Mouse (Mus musculus) thymus, adult 2 months (tissue): ENCODE measurements around the gene Recql.

Experiments used
- CTCF ChIP-seq: fragments of 200-500 bp; IDR thresholded peaks from 2 replicates; pipeline ENCODE4 v1.5.1; 2012; ENCODE audit warnings: mild to moderate bottlenecking, control low read depth, low read length, moderate library complexity, borderline replicate concordance; ENCODE audit not compliant: control insufficient read depth, poor library complexity, insufficient read depth; ENCODE audit errors: extremely low read depth
- POLR2A ChIP-seq: fragments of 200-500 bp; IDR thresholded peaks from 2 replicates; pipeline ENCODE4 v1.6.1; 2012; ENCODE audit warnings: mild to moderate bottlenecking, low read length, control low read depth, moderate library complexity; ENCODE audit not compliant: control insufficient read depth, poor library complexity, insufficient read depth; ENCODE audit errors: extremely low read depth

GRCm38 (mm10) chr6:142379961-142380360, 6.9 kb downstream of the Recql start:
- TF ChIP-seq CTCF (no peak), POLR2A (no peak)
